Mouse (Mus musculus) cortical plate, adult 2 months (tissue): ENCODE data around the gene Ddx25.

Source experiments
- CTCF ChIP-seq: fragments of 200-500 bp; IDR thresholded peaks from 2 replicates; pipeline ENCODE4 v1.5.1; 2011; ENCODE audit warnings: mild to moderate bottlenecking, control low read depth, low read length; ENCODE audit not compliant: insufficient read depth; ENCODE audit errors: extremely low read depth
- POLR2A ChIP-seq: fragments of 200-500 bp; IDR thresholded peaks from 2 replicates; pipeline ENCODE4 v1.6.1; 2011; ENCODE audit warnings: mild to moderate bottlenecking, low read length, control low read depth; ENCODE audit not compliant: insufficient read depth; ENCODE audit errors: extremely low read depth

DNA sequence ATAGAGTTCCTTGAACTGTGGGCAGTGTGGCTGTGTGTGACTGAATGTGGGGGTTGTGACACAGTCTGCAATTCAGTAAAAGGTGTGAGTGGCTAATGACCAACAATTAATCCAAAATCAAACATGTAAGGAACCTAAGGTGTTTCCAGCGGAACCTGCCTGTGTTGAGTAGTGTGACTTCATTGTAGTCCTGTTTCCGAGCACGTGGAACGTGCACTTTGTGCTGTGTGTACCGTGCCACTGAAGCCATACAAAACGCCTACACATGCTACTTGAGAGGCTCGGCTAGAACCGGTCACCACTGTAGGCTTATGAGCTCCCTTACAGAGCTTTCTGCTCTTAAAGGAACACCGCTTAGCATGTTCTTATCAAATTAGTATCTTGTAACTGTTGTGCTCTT is 9.9 kb downstream of the Ddx25 start:
- TF ChIP-seq CTCF (no peak), POLR2A (no peak)
